Mouse (Mus musculus) CH12.LX (cell line): ENCODE measurements around the gene Ppp1r9b. TPM values are rescaled to one million over a fixed set of nuclear protein-coding genes. Genes with fewer than 3 reads are reported as not detected.

Source experiments
- DNase-seq: peaks from one replicate; pipeline ENCODE4 v3.0.0-alpha.2; 2013; ENCODE audit errors: extremely low read depth
- H3K27ac ChIP-seq: 2 replicates; pipeline ENCODE4 v1.5.1; 2012; ENCODE audit warnings: low read depth, mild to moderate bottlenecking, control low read depth, moderate library complexity; ENCODE audit not compliant: insufficient read depth
- H3K27me3 ChIP-seq: replicated peaks from 2 replicates; pipeline ENCODE3; 2012; ENCODE audit warnings: inconsistent platforms
- H3K36me3 ChIP-seq, 2 experiments: replicated peaks in 1 of 2; 2 replicates each; pipeline versions ENCODE3 to v1.6.1; 2012; ENCODE audit warnings: inconsistent platforms in 1 of 2, low read length in 1 of 2, mild to moderate bottlenecking in 1 of 2, mixed read lengths in 1 of 2, moderate library complexity in 1 of 2; ENCODE audit not compliant: control insufficient read depth in 1 of 2, insufficient read depth in 1 of 2
- H3K4me1 ChIP-seq, 2 experiments: 2 replicates each; pipeline ENCODE4 v1.6.1; 2012; ENCODE audit warnings: inconsistent platforms in 1 of 2, moderate library complexity in 1 of 2; ENCODE audit not compliant: insufficient read depth in 2 of 2, control insufficient read depth in 1 of 2
- H3K4me2 ChIP-seq: 2 replicates; pipeline ENCODE4 v1.6.1; 2012; ENCODE audit warnings: low read depth, mild to moderate bottlenecking, control low read depth; ENCODE audit not compliant: poor library complexity, insufficient read depth, severe bottlenecking
- H3K4me3 ChIP-seq, 3 experiments: fragments of 150-350 bp in 1 of 3; sonication (generic) in 1 of 3; replicated peaks in 1 of 3; 2 replicates each; pipeline versions ENCODE3 to v1.5.1; 2011 to 2012; ENCODE audit warnings: low read depth in 2 of 3, low read length in 2 of 3, mild to moderate bottlenecking in 2 of 3, moderate library complexity in 2 of 3, control low read depth in 1 of 3, improper control_type of control experiment in 1 of 3, inconsistent platforms in 1 of 3, mixed read lengths in 1 of 3; ENCODE audit not compliant: poor library complexity in 1 of 3
- H3K79me2 ChIP-seq: replicated peaks from 2 replicates; pipeline ENCODE4 v1.6.1; 2012; ENCODE audit warnings: mild to moderate bottlenecking, moderate library complexity; ENCODE audit not compliant: control insufficient read depth, poor library complexity, insufficient read depth, severe bottlenecking; ENCODE audit errors: extremely low read depth
- H3K9ac ChIP-seq: 2 replicates; pipeline ENCODE4 v1.6.1; 2012; ENCODE audit warnings: low read depth, mild to moderate bottlenecking, control low read depth, moderate library complexity; ENCODE audit not compliant: insufficient read depth
- H3K9me3 ChIP-seq: replicated peaks from 2 replicates; pipeline ENCODE3; 2012; ENCODE audit warnings: low read length, inconsistent platforms, mixed read lengths
- BHLHE40 ChIP-seq: IDR thresholded peaks from 2 replicates; pipeline ENCODE4 v1.6.1; 2011; ENCODE audit warnings: mild to moderate bottlenecking, low read depth, low read length, improper control_type of control experiment
- E2F4 ChIP-seq: IDR thresholded peaks from 2 replicates; pipeline ENCODE4 v1.6.1; 2011; ENCODE audit warnings: low read depth, low read length, improper control_type of control experiment; ENCODE audit not compliant: insufficient replicate concordance
- GABPA ChIP-seq: IDR thresholded peaks from 2 replicates; pipeline ENCODE4 v1.6.1; 2012; ENCODE audit warnings: low read depth, low read length, improper control_type of control experiment, inconsistent platforms; ENCODE audit not compliant: insufficient replicate concordance
- JUN ChIP-seq: IDR thresholded peaks from 2 replicates; pipeline ENCODE4 v1.6.1; 2011; ENCODE audit warnings: low read depth, mild to moderate bottlenecking, low read length, improper control_type of control experiment, moderate library complexity; ENCODE audit not compliant: insufficient read depth
- JUND ChIP-seq: conservative IDR thresholded peaks from 2 replicates; pipeline ENCODE4 v1.6.1; 2011; ENCODE audit warnings: low read depth, low read length, improper control_type of control experiment
- KAT2A ChIP-seq: IDR thresholded peaks from 2 replicates; pipeline ENCODE4 v1.6.1; 2012; ENCODE audit warnings: low read length, improper control_type of control experiment, inconsistent platforms; ENCODE audit not compliant: insufficient replicate concordance
- MAZ ChIP-seq: IDR thresholded peaks from 2 replicates; pipeline ENCODE4 v1.6.1; 2012; ENCODE audit warnings: low read depth, mild to moderate bottlenecking, inconsistent platforms, low read length, improper control_type of control experiment, moderate library complexity
- MEF2A ChIP-seq: IDR thresholded peaks from 2 replicates; pipeline ENCODE4 v1.6.1; 2014; ENCODE audit warnings: low read depth, mild to moderate bottlenecking, inconsistent platforms, low read length, improper control_type of control experiment, borderline replicate concordance
- MXI1 ChIP-seq: IDR thresholded peaks from 2 replicates; pipeline ENCODE4 v1.6.1; 2011; ENCODE audit warnings: mild to moderate bottlenecking, low read depth, low read length, improper control_type of control experiment
- MYC ChIP-seq: IDR thresholded peaks from 2 replicates; pipeline ENCODE4 v1.6.1; 2011; ENCODE audit warnings: low read depth, mild to moderate bottlenecking, improper control_type of control experiment, low read length
- PAX5 ChIP-seq: IDR thresholded peaks from 2 replicates; pipeline ENCODE4 v1.6.1; 2012; ENCODE audit warnings: low read length, inconsistent platforms, mixed read lengths
- RAD21 ChIP-seq: IDR thresholded peaks from 2 replicates; pipeline ENCODE4 v1.6.1; 2011; ENCODE audit warnings: low read depth, mild to moderate bottlenecking, low read length, improper control_type of control experiment, moderate library complexity
- RCOR1 ChIP-seq: conservative IDR thresholded peaks from 2 replicates; pipeline ENCODE4 v1.6.1; 2012; ENCODE audit warnings: low read depth, mild to moderate bottlenecking, inconsistent platforms, low read length, improper control_type of control experiment
- SMC3 ChIP-seq: IDR thresholded peaks from 2 replicates; pipeline ENCODE4 v1.6.1; 2011; ENCODE audit warnings: low read depth, low read length, improper control_type of control experiment
- TBP ChIP-seq: conservative IDR thresholded peaks from 2 replicates; pipeline ENCODE4 v1.6.1; 2011; ENCODE audit warnings: low read depth, low read length, improper control_type of control experiment
- TCF12 ChIP-seq: IDR thresholded peaks from 2 replicates; pipeline ENCODE4 v1.6.1; 2014; ENCODE audit warnings: low read depth, mild to moderate bottlenecking, inconsistent platforms, low read length, improper control_type of control experiment
- dilution Hi-C: fragments of 300-500 bp; cut with MboI; formaldehyde crosslinking; loops from 2 replicates; pipeline ENCODE4 v1.14.3; 2020; ENCODE audit warnings: low sequenced_read_pairs; ENCODE audit not compliant: extremely low pct_unique_long_range_greater_than_20kb, extremely low pct_ligation_motif_present
- in situ Hi-C: fragments of 300-500 bp; cut with MboI; formaldehyde crosslinking; loops from 3 replicates; pipeline ENCODE4 v1.14.3; 2019; ENCODE audit warnings: low sequenced_read_pairs, low pct_ligation_motif_present, low pct_unique_long_range_greater_than_20kb, mixed read lengths
- polyA plus RNA-seq: library from polyadenylated mRNA; unstranded; fragments of >175 nt; gene quantifications from 2 replicates; pipeline ENCODE4 v1.2.1, GENCODE M21; 2012; ENCODE audit warnings: low read depth; ENCODE audit not compliant: insufficient read length
- total RNA-seq, 2 experiments: library from RNA; depleted of rRNA; stranded (reverse); fragments of 300-350 nt in 1 of 2; fragments of >200 nt in 1 of 2; gene quantifications; 2 replicates each; pipeline ENCODE4 v1.2.3; 2012 to 2014

Gene Ppp1r9b
- total and polyA plus RNA-seq, 3 experiments, result 7.8 to 21.8 (median 21.2) TPM

GRCm38 (mm10) chr11:95004136-95004936 is 13.5 kb downstream of the Ppp1r9b start:
- no peak for TF ChIP-seq MAZ
- TF ChIP-seq MEF2A, result no peak
- no peak for TF ChIP-seq BHLHE40
- no peak for TF ChIP-seq TCF12
- no peak for TF ChIP-seq PAX5
- no peak for TF ChIP-seq TBP
- no peak for TF ChIP-seq SMC3
- TF ChIP-seq KAT2A, result no peak
- no peak for TF ChIP-seq JUN
- TF ChIP-seq MXI1, result no peak
- TF ChIP-seq RCOR1, result no peak
- no peak for TF ChIP-seq GABPA
- no peak for TF ChIP-seq JUND
- TF ChIP-seq RAD21, result no peak
- no peak for TF ChIP-seq E2F4
- no peak for TF ChIP-seq MYC
- Histone ChIP-seq H3K9ac (no peak overlapping the region), H3K4me1 (peaks cover 8 to 36% of the 10 kb centered on the region in 2 experiments), H3K4me2 (no peak overlapping the region), H3K27me3 (peaks cover 18% of the 10 kb centered on the region), H3K27ac (no peak overlapping the region), H3K79me2 (no peaks in the 10 kb centered on the region), H3K4me3 (no peak overlapping the region), H3K9me3 (no peaks in the 10 kb centered on the region), H3K36me3 (peaks cover 28 to 62% of the 10 kb centered on the region in 2 experiments)
- no peak for DNase-seq
- dilution Hi-C loops (no loop called here), in situ Hi-C loops (no loop called here)

GRCm38 (mm10) chr11:95004937-95005198 is 14.0 kb downstream of the Ppp1r9b start:
- Histone ChIP-seq H3K27ac (no peak overlapping the region), H3K27me3 (peaks cover 23% of the 10 kb centered on the region), H3K4me2 (no peak overlapping the region), H3K4me3 (no peak overlapping the region), H3K79me2 (no peaks in the 10 kb centered on the region), H3K4me1 (peaks cover 8 to 40% of the 10 kb centered on the region in 2 experiments), H3K9ac (no peak overlapping the region), H3K9me3 (no peaks in the 10 kb centered on the region), H3K36me3 (peaks cover 25 to 56% of the 10 kb centered on the region in 2 experiments)
- dilution Hi-C loops, result no loop called here
- DNase-seq, result no peak
- no peak for TF ChIP-seq MYC
- in situ Hi-C loops, result no loop called here
